Mouse (Mus musculus): ENCODE measurements around the gene Myo3b.

The Myo3b gene

DNA sequence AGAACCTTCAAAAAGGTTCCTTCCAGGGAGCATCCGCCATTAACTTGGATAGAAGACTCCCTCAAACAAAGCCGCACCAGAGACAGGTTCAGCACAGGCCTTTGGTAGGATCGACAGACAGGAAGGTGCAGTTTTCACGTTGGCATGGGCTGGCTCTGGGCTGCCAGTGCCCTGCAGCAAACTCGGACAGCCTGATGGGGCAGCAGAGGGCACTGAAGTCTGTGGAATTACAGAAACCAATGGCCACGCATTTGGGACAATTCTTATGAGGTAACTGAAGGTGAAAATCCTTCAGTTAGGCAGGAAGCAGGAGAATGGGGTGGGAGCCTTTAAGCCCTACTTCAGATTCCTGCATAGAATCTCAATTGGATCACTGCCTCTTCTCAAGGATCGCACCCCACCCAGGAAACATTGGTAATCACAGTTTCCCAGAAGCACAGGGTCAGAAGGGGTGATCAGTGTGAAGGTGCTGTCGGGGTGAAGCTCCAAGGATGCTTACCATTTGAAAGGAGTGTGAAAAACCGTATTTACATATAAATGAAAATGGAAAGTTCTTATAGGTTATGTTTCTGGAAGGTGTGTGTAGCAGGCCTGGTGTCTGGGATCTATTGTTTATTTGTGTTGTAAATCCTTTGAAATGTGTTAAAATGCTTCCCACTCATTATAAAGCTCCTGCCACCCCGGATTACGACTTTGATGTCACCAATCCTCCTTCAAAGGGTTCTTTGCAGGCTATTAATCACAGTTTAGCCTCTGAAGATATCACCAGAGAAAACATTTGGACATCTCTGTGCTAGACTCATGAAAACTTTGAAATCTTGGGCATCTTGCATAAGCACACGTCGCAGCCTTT is 239.7 kb downstream of the Myo3b start:
- in situ Hi-C loops (cut with MboI), result no loop called here

DNA sequence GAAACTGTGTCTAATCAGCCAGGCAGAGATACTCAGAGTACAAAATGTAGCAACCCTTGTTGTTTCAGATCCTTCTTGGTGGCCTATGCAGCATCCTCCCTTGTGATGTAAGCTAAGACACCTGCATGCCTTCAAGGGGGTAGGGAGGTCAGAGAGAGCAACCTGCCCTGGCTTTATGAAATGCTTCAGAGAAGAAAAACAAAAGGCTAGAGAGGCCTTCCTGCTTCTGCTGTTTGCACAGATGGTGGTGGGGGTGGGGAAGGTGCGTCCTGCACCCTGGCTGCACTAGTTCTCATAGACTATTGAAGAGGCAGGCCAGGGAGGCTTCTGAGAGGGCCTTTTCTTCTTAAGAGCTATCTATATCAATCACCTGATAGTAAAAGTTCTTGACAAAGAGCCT is 245.2 kb downstream of the Myo3b start:
- in situ Hi-C loops (cut with MboI), result no loop called here

DNA sequence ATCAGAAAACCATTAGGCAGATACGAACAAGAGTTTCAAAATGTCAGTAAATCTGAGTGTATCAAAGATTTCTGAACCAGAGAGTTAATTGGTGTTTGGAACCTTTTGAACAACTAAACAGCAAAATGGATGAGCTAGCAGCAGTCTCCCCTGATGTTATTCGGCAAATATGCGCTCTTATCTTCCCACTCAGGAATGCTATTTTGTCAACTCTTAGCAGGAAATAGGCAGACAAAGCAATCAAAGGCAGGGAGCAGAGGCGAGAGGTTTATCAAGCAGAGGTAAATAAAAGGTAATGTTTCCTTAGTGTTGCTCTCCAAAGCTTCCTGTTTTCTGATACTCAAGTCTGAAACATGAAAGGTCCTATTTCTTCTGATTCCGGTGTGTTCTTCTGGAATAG is 252.1 kb downstream of the Myo3b start:
- in situ Hi-C loops (cut with MboI), result no loop called here

DNA sequence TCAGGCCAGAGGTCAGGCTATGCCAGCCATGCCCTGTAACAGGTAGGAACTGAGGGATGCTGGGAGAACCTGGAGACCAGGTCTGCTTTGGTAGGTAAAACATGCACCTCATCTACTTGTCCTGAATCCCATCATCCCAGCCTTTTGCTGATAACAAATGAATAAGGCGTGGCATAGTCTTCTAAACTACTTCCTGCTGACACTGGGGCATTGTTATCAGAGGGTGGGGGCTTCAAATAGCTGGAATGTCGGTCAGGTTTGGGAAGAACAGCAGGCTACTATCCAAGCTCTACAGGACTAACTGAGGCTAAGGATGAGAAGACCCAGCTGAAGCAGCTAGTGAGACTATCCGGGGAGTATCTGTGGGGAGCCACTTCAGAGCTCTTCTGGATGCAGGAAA is 253.8 kb downstream of the Myo3b start:
- in situ Hi-C loops (cut with MboI), result no loop called here

DNA sequence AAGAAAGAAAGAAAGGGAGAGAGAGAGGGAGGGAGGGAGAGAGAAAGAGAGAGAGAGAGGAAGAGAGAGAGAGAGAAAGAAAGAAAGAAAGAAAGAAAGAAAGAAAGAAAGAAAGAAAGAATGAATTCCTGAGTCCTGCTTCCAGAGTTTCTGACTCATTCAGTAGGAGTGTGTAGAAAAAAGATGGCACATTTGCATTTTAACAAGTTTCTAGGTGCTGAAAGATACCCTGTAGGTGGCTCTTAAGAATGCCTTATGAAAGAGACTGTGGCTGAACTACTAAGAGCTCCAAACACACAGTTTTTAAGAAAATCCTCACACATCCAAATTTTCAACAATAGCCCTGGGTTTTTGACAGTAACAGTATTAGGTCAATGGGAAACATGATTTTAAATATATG is 264.0 kb downstream of the Myo3b start:
- in situ Hi-C loops (cut with MboI), result no loop called here

DNA sequence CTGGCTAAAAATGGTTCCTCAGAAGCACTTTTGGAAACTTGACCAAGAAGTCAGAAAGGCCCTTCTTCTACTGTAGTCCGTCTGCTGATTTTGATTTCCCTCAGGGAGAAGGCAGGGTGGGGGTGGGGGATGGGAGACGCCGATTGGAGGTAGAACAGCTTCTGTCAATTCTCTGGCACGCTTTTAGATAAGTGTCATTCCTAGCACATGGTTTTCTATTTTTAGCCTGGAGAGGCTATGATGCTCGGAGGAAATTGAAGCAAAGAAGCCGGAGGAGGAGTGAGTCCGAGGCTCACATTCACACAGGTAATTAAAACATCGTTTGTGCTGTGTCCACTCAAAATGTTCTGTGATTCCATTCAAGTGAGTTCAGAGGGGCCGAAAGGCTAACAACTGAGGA is 276.2 kb downstream of the Myo3b start:
- in situ Hi-C loops (cut with MboI), result no loop called here

DNA sequence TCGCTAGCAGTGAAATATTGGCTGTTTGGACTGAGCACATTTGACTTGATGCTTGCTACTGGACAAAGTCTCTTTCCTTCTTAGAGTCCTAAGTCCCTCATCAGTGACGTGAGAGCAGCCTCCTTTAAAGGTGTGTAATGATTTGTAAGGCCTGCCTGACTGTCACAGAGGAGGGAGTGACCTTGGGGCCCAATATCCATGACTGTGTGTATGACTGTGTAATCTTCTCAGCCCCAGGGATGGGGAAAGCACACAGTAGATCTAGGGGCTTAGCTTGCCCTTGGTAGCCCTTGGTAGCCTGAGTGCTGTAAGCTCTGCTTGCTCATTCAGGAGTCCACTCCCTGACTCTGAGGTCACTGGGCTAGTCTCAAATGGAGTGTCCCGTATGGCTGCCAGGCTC is 276.8 kb downstream of the Myo3b start:
- in situ Hi-C loops (cut with MboI), result no loop called here

DNA sequence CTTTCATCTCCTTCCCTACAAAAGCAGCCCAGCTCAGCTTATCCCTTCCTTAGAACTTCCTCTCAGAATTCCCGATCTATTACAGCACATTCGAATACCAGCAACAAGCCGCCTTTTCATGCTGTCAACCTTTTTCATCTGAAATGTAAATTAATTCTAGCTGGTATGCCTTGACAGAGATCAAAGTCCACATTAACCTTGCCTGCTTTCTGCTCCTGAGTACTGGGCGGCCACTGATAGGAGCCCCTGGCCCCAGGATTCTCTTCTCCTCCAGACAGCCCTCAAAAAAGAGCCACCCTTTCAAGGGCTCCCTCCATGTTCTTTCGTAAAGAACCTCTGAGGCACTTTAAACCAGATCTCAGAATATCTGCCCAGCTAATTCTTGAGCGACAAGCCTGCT is 278.9 kb downstream of the Myo3b start:
- in situ Hi-C loops (cut with MboI), result no loop called here

DNA sequence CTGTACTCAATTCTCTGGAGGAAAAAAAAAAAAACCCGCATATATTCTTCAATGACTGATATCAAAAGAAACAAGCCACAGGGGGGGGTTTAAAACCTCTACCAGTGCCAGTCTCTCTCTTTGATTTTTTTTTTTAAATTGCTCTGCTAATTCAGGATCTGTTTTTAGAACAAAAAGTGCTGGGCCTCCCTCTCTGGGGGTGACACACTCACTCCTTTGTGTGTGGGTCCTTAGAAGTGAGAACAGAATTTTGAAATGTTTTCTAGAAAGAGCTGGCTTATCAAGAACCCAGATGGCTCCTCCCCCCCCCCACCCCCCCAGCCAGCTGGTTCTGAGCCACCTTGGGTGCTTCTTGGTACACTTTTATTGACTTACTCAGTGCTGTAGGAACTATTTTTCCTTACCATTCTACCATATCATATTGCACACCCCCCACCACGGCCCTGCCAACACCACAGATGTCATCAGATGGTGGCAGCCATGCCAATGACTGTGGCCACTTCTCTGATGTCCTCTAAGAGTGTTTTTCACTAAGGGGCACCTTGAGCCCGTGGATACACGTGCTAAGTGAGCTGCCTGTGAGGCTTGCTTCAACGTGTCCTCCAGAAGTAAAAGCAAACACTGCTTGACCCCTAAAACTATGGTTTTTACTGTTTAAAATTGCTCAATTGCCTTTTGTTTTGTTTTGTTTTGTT is 280.1 kb downstream of the Myo3b start:
- in situ Hi-C loops (cut with MboI), result no loop called here

DNA sequence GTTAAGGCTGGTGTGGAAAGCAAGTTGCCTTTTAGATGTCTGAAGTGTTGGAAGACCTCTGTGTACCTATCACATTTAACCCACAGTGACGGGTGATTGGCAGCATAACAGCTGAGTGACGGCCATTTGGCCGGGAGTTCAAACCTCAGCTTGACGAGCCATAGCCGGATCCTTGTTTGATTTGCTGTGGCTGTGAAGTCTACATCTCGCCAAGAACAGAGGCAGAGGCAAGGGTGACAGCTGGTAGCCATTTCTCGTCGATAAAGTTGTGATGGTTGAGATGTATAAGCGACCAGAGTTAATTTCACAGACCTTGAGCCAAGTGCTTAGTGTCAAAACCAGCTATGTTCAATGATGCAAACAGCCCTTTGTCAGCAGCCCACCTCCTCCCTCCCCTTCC is 283.8 kb downstream of the Myo3b start:
- in situ Hi-C loops (cut with MboI), result no loop called here

DNA sequence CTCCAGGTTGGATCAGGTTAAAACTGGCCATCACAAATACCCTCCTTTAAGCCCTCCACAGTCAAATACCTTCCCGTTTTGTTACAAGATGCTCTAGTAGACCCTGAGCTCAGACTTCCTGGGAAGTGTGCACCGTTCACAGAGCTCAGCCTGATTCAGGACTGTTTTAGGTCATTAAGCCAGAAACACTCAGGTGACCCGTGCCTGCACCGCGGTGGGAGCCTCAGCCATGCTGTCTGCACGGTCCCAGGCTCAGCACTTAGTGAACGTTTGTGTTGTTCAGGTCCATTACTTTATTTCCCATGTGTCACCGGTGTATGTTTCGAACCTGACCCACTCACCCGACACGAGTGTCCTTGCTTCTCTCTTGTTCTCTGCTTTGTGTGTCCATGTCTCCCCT is 288.7 kb downstream of the Myo3b start:
- in situ Hi-C loops (cut with MboI), result no loop called here

DNA sequence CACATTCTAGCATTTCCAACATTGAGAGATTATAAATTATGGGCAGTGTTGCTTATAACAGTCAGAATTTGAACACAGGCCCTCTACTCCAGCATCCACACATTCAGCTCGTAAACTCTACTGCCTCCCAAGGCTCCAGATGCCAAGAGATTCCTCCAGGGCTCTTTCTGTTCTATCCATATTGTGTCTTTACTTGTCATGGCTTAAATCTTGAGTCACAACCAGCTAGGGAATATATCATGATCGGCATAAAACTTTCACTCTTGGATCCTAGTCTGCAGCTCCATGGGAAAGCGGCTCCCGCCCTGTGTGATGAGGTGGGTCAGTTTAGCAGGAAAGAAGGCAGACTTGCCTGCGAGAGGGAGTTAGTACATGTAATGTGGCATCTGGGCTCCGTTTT is 294.0 kb downstream of the Myo3b start:
- in situ Hi-C loops (cut with MboI), result no loop called here

DNA sequence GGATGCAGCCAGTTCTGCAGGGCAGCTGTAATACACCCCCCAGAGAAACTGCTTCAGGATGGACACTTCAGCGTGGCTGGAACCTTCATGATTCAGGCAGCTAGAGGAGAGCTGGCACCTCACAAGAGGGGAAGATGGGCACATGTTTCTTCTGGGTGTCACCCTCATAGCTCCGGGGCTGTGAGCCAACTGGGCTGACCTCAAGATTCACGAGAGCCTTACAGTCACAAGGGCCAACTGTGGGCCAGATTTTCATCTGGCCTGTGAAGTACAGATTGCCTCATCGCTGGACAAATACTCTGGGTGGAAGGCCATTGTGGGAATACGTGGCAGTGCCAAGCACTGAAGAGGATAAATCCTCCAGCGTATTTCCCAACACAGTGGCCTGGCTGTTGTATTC is 294.6 kb downstream of the Myo3b start:
- in situ Hi-C loops (cut with MboI), result no loop called here

DNA sequence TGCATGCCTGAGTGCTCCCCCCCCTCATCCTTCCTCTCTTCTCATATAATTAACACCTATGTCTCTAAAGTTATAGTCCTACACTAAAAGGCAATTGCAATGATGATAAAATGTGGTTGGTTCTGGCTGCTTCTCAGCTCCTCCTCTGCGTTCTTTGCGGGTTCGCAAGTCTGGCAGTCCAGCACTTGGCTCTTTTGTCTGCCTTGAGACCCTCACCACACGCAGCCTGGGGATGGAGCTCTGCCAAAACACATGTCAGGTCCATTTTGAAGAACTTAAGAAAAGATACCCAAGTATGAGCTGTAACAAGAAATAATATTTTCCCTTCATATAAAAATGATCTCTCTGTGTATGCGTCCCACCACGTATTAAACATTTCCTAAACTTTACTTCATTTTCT is 297.6 kb downstream of the Myo3b start:
- in situ Hi-C loops (cut with MboI), result no loop called here

DNA sequence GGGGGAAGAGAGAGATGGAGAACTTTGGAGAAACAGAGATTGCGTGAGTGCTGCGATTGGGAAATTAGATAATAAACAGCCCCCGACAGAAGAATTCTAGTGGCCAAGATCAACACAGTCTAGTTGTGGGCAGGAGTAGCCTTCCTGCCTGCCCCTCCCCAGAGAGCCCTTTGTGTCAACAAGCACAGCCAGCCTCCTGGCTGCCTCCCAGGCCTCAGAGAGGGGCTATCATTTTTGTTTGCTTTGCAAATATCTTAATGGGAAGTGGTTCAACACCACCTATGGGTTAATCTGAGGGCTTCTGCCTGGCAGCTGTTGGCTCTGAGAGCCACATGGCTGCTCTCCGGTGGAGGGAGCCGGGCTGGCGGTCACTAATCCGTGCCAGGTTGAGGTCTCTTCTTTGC is 298.3 kb downstream of the Myo3b start:
- in situ Hi-C loops (cut with MboI), result no loop called here

DNA sequence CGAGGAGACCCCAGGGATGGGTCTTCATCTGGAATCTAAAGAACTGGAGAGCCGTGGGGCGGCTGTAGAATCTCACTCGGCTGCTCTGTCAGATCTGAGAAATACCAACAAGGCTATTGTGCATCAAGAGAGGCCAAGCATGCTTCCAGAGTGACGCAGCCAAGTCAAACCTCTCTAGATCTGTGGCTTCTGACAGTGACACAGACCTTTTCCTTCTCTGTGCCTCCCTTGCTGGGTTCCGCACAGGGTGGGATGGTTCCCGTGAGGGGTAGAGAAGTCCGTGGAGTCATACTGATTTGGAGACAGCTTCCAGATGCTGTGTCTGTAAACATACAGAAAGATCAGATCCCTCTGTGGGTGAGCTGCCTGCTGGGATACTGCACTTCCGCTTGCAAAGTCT is 298.9 kb downstream of the Myo3b start:
- in situ Hi-C loops (cut with MboI), result no loop called here

DNA sequence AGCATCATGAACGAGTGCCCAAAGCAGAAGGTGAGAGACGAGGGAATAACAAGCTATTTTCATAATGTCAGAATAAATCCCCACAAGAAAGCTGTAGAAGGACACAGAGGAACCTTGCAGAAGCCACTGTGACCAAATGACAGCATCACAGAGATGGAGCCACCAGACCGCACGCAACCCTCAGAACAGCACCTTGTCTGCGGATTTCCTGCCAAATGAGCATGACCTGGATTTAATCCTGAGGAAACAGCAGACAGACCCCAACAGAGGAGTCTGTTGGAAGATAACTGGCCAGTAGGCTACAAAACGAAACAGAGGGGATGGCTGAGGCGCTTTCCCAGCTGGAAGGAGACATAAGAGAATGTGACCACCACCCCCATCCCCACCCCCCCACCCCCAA is 300.1 kb downstream of the Myo3b start:
- in situ Hi-C loops (cut with MboI), result no loop called here

DNA sequence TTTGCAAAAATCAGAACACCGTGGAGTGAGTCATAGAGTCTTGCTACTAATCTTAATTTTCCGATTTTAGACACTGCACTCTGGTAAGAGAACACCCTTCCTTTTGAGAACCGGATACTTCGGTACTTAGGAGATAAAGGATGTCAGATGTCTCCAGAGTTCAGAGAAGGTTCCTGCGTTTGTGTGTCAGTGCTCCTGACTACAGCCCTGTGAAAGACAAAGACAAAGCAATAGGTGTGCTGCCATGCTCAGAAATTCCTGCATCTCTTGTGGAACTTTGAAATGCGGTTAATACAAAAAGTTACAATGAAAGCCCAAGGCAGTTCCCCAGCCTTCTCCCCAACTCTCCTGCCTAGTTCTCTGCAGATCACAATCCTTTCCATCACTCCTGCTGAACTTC is 300.6 kb downstream of the Myo3b start:
- in situ Hi-C loops (cut with MboI), result no loop called here

DNA sequence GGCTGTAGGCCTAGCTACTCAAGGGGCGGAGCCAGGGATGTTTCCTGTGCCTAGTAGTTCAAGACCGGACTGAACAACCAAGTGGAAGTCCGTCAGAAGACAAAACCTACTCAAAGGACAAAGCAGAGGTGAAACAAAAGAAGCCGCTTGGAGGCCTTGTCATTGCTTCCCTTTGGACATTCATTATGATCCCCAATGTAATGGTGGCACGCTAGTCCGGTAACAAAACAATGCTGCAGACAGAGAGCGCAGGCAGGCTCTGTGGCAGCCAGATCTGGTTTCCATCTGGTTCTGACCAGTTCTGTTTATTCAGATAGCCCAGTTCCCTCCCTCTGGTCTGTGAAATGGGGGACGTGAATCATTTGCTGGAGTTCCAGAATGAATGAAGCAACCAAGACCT is 301.3 kb downstream of the Myo3b start:
- in situ Hi-C loops (cut with MboI), result no loop called here

DNA sequence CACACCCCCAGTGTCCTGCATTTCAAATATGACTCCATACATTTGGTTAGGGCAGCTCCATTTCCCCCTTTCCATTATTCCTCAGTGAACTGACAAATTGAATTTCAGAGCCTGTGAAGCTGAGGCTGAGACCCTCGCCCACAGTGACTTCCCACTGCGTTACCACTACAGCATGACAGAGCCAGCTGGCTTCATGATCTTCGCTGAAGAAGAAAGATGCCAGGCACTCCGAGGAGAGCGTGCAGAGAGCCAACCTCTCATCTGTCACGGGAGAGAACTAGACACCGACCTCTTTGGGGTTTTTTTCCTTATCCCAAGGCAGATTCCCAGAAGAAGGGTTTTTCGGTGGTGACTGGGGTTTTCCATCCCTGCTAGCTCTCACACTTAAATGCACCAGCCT is 306.2 kb downstream of the Myo3b start:
- in situ Hi-C loops (cut with MboI), result no loop called here

DNA sequence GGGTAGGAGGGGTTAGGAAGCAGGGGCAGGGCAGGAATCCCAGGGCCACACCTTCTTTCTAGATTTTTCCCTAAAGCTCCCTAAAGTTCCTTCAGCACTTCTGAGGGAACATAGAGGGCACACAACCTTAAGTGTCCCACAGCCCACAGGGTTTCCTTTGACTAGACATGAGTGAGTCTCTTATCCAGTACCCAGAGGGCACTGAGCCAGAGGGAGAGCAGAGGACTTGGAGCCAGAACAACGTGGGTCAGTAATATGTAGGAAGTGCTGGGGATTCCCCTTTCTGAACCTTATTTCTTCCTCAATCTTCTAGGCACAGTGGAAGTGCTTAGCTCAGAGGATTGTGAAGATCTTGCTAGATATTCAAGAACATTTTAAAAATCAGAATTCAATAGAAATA is 308.6 kb downstream of the Myo3b start:
- in situ Hi-C loops (cut with MboI), result no loop called here

DNA sequence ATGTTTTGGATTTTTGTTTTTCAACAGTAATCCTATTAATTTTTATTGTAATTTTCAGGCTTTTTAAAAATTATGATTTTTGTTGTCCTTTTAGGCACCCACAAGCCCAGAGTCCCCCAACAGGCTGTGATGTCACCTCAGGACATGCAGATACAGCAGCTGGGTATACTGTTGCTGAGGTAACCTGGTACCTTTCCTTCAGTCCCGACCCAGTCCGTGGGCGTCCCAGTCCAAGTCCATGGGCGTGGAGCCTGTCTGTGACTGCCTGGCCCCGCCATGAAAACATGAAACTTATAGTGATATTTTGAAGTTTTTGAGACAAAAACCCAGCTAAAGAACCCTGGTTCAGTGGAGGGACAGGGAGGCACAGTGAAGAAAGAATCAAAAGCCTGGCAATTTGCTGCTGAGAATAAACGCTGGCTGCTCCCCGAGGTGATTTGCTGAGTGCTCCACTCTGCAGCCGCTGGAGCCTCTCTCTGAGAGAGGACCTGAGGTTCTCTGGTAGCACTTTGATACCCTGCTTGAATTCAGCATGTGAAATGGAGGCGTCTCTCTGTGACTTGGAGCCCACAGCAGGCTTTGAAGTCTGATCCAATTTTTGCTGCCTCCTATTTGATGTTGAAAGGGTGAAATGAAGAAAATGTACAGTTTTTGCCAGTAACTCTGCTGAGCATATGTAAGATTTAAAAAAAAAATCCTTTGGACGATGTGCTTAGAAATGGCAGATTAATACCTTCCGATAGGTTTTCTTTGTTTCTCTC is 310.0 kb downstream of the Myo3b start:
- in situ Hi-C loops (cut with MboI), result no loop called here

All from mature B cell (primary cell).